Comparison of ENCODE assay signal across 8 mouse cellular contexts in the genomic region with DNA sequence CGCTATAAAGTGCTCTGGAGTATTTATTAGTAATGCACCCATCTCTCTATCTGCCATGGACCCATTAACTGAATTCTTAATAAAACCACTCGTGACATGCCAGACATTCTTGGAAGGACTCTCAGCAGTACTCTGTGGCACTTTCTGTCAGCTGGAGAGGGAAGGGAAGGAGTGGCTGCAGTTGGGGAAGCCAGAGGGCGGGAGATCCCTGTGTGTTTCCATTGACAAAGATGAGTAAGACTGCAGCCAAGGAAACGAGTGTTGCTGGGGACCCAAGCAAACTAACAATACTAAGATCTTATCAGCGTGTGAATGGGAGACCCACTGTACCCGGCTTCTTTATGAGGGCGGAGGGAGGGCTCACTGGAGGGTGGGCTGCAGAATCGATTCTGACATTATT. TPM values are rescaled to one million over a fixed set of nuclear protein-coding genes. Genes with fewer than 3 reads are reported as not detected.
DNase-seq lines count a peak whose midpoint lies in the region; ATAC-seq and TF ChIP-seq lines count a peak whose summit lies in the region.

No protein-coding gene starts in this region.

- H3K9ac ChIP-seq in heart, embryonic 11.5 days (ENCODE audit: low read depth, low read length) = peak overlapping the region; percentile 94; the same call in 1 of the 2 replicates
- no peak overlapping the region for H3K9ac ChIP-seq in limb, embryonic 14.5 days (ENCODE audit: low read depth, low read length, severe bottlenecking)
- peak overlapping the region; percentile 43; the same call in 1 of the 2 replicates for H3K9ac ChIP-seq in neural tube, embryonic 14.5 days (replicated peaks; ENCODE audit: low read depth, low read length)

- peak overlapping the region; percentile 69 for H3K4me2 ChIP-seq in heart, embryonic 11.5 days
- H3K4me2 ChIP-seq in limb, embryonic 14.5 days (replicated peaks; ENCODE audit: low read depth, low read length, severe bottlenecking) = peak overlapping the region; percentile 77
- peak overlapping the region; percentile 78 for H3K4me2 ChIP-seq in neural tube, embryonic 14.5 days (ENCODE audit: low read depth, low read length)

- H3K36me3 ChIP-seq in heart, embryonic 11.5 days (ENCODE audit: control insufficient read depth, insufficient read depth, low read length) = no peaks in the 10 kb centered on the region
- no peaks in the 10 kb centered on the region; the same call in 1 of the 2 replicates for H3K36me3 ChIP-seq in limb, embryonic 14.5 days (ENCODE audit: control insufficient read depth, insufficient read depth, low read length)
- no peaks in the 10 kb centered on the region for H3K36me3 ChIP-seq in neural tube, embryonic 14.5 days (ENCODE audit: control insufficient read depth, insufficient read depth, low read length)

- 39% methylated on average over 8 of the region's 8 CpGs for WGBS in heart, embryonic 11.5 days (ENCODE audit: insufficient replicate concordance)
- WGBS in limb, embryonic 14.5 days = 60% methylated on average over 8 of the region's 8 CpGs
- 19% methylated on average over 8 of the region's 8 CpGs for WGBS in neural tube, embryonic 14.5 days

- TF ChIP-seq POLR2A in limb, embryonic 14.5 days (IDR thresholded peaks at IDR 0.05; ENCODE audit: borderline replicate concordance, extremely low read depth, insufficient read depth, insufficient read length) = no peak

- peak; percentile 26 for DNase-seq in kidney, adult 11 months
- no peak for DNase-seq in kidney, adult 9 months
- no peak for DNase-seq in limb, embryonic 14.5 days (ENCODE audit: low spot score)
- no peak for DNase-seq in gastrocnemius, postnatal 36 days
- no peak for DNase-seq in right cerebral cortex, adult 2 months (ENCODE audit: low spot score in 2 of 2)

- H3K4me3 ChIP-seq in heart, embryonic 11.5 days (ENCODE audit: low read depth, low read length) = peak overlapping the region; percentile 89
- H3K4me3 ChIP-seq in limb, embryonic 14.5 days (replicated peaks; ENCODE audit: low read length) = peak overlapping the region; percentile 76; the same call in 1 of the 2 replicates
- H3K4me3 ChIP-seq in neural tube, embryonic 14.5 days (ENCODE audit: low read depth, low read length) = peak overlapping the region; percentile 76

- no peaks in the 10 kb centered on the region for H3K27me3 ChIP-seq in heart, embryonic 11.5 days (ENCODE audit: control insufficient read depth, insufficient read depth, low read length)
- H3K27me3 ChIP-seq in limb, embryonic 14.5 days (ENCODE audit: control insufficient read depth, insufficient read depth, low read length) = no peaks in the 10 kb centered on the region
- H3K27me3 ChIP-seq in neural tube, embryonic 14.5 days (ENCODE audit: control insufficient read depth, insufficient read depth, low read length) = no peaks in the 10 kb centered on the region

- no peak overlapping the region for H3K27ac ChIP-seq in heart, embryonic 11.5 days (ENCODE audit: low read depth, low read length)
- no peak overlapping the region for H3K27ac ChIP-seq in limb, embryonic 14.5 days (replicated peaks; ENCODE audit: low read depth, low read length)
- peak overlapping the region; percentile 62; the same call in 1 of the 2 replicates for H3K27ac ChIP-seq in neural tube, embryonic 14.5 days (ENCODE audit: low read depth, low read length)

- peaks cover 50% of the 10 kb centered on the region for H3K4me1 ChIP-seq in heart, embryonic 11.5 days (ENCODE audit: control insufficient read depth, insufficient read depth, low read length)
- peaks cover 29% of the 10 kb centered on the region for H3K4me1 ChIP-seq in limb, embryonic 14.5 days (ENCODE audit: control insufficient read depth, insufficient read depth, low read length)
- H3K4me1 ChIP-seq in neural tube, embryonic 14.5 days (ENCODE audit: control insufficient read depth, insufficient read depth, low read length) = peaks cover 54% of the 10 kb centered on the region

- no peak for ATAC-seq in heart, embryonic 11.5 days (replicated peaks; ENCODE audit: insufficient number of reproducible peaks, low FRiP score, low TSS enrichment)
- no peak for ATAC-seq in limb, embryonic 14.5 days (ENCODE audit: low FRiP score, low read depth)
- ATAC-seq in neural tube, embryonic 14.5 days (ENCODE audit: low read depth) = no peak
- ATAC-seq in CD4-positive, CD25-positive, alpha-beta regulatory T cell, adult 4 months = no peak

- intact Hi-C loops in gastrocnemius, postnatal 36 days (cut with DNase I) = no loop called here

- H3K9me3 ChIP-seq in heart, embryonic 11.5 days (replicated peaks; ENCODE audit: control insufficient read depth, low read length) = no peaks in the 10 kb centered on the region
- H3K9me3 ChIP-seq in limb, embryonic 14.5 days (ENCODE audit: control insufficient read depth, low read length) = no peaks in the 10 kb centered on the region
- H3K9me3 ChIP-seq in neural tube, embryonic 14.5 days (ENCODE audit: control insufficient read depth, low read length) = no peaks in the 10 kb centered on the region

RNA-seq across cellular contexts. Expression of gene Cemip2, which starts 2.5 kb away (rescaled TPM):
- 77.0 and 99.7 TPM in 2 replicates for polyA plus RNA-seq in heart, embryonic 11.5 days (2014; fragmentation: Nextera tagmentation; extraction: Ambion mirVana)
- polyA plus RNA-seq in limb, embryonic 14.5 days (2012; rRNA removed) = 16.1 and 17.1 TPM in 2 replicates
- polyA plus RNA-seq in limb, embryonic 14.5 days (2014; fragmentation: Nextera tagmentation; extraction: Ambion mirVana) = 31.1 and 33.3 TPM in 2 replicates
- polyA plus RNA-seq in neural tube, embryonic 14.5 days (2014; fragmentation: Nextera tagmentation; extraction: Ambion mirVana) = 21.1 and 31.0 TPM in 2 replicates
- total RNA-seq in gastrocnemius, postnatal 36 days (2021) = 1 to 10 TPM; 6.5 to 8.9 TPM
- 1 to 10 TPM; 4.5 to 5.4 TPM for polyA plus RNA-seq in CD4-positive, CD25-positive, alpha-beta regulatory T cell, adult 4 months (2017; shearing (Covaris generic))
